25 mouse cellular contexts compared by ENCODE assay signal in genomic region chr5:65122616-65123015, GRCm38 (mm10). TPM values are rescaled to one million over a fixed set of nuclear protein-coding genes. Genes with fewer than 3 reads are reported as not detected.
"Had no signal": no experiment of that assay in that cellular context is flagged by ENCODE, and none has a peak within 500 bp of the region (broad histone marks: within the 10 kb centered on the region; RNA-seq: fewer than 3 reads in every experiment).

No protein-coding gene starts in this region.

- H3K36me3 ChIP-seq: hindbrain, embryonic 10.5 days; hindbrain, embryonic 12.5 days; intestine, embryonic 15.5 days; limb, embryonic 10.5 days; limb, embryonic 12.5 days; liver, embryonic 13.5 days; liver, embryonic 15.5 days had no signal

- H3K9me3 ChIP-seq: hindbrain, embryonic 10.5 days; hindbrain, embryonic 12.5 days; intestine, embryonic 15.5 days; limb, embryonic 10.5 days; limb, embryonic 12.5 days; liver, embryonic 13.5 days; liver, embryonic 15.5 days had no signal

- H3K4me3 ChIP-seq: heart, adult 2 months; hindbrain, embryonic 10.5 days; hindbrain, embryonic 12.5 days; intestine, embryonic 15.5 days; layer of hippocampus, adult 2 months; left cerebral cortex, adult 2 months; limb, embryonic 10.5 days; limb, embryonic 12.5 days; liver, embryonic 13.5 days; liver, embryonic 15.5 days had no signal

- H3K27me3 ChIP-seq: hindbrain, embryonic 12.5 days; intestine, embryonic 15.5 days; limb, embryonic 12.5 days; liver, embryonic 13.5 days; liver, embryonic 15.5 days had no signal

- DNase-seq: gastrocnemius, postnatal 14 days; heart, adult 2 months; heart, postnatal 10 days; heart, postnatal 36 days; kidney, adult 8-10 months; kidney, postnatal 10 days; kidney, postnatal 25 days; kidney, postnatal 4 days; liver, embryonic 13.5 days had no signal

- H3K4me2 ChIP-seq: heart, embryonic 11.5 days; hindbrain, embryonic 12.5 days; hindbrain, embryonic 14.5 days; intestine, embryonic 15.5 days; limb, embryonic 12.5 days; liver, embryonic 11.5 days; liver, embryonic 13.5 days; liver, embryonic 15.5 days had no signal

- ATAC-seq: hindbrain, embryonic 16.5 days; inflammation-experienced regulatory T-cells, adult 6 months; intestine, embryonic 15.5 days; intestine, postnatal 0 days had no signal

- H3K4me1 ChIP-seq: hindbrain, embryonic 10.5 days; hindbrain, embryonic 12.5 days; intestine, embryonic 15.5 days; limb, embryonic 10.5 days; liver, embryonic 15.5 days had no signal

- H3K9ac ChIP-seq: hindbrain, embryonic 12.5 days; hindbrain, embryonic 14.5 days; intestine, embryonic 15.5 days; limb, embryonic 12.5 days; liver, embryonic 13.5 days; liver, embryonic 15.5 days had no signal

- H3K27ac ChIP-seq: hindbrain, embryonic 10.5 days; hindbrain, embryonic 12.5 days; hindbrain, embryonic 14.5 days; intestine, embryonic 15.5 days; layer of hippocampus, adult 2 months; left cerebral cortex, adult 2 months; limb, embryonic 10.5 days; limb, embryonic 12.5 days; liver, embryonic 13.5 days; liver, embryonic 15.5 days had no signal

RNA-seq across cellular contexts. Expression of gene Tmem156, which starts 30.7 kb away (rescaled TPM):
- total RNA-seq: gastrocnemius, adult 18-20 months; gastrocnemius, postnatal 14 days had no signal
- polyA plus RNA-seq: heart, adult 2 months; heart, embryonic 11.5 days; heart, embryonic 14.5 days; hindbrain, embryonic 10.5 days; hindbrain, embryonic 12.5 days; hindbrain, embryonic 14.5 days; hindbrain, embryonic 16.5 days; limb, embryonic 10.5 days; limb, embryonic 12.5 days had no signal
